Mouse (Mus musculus) forebrain, embryonic 12.5 days (tissue): Measurements from ENCODE around the gene Moxd1. TPM values are rescaled to one million over a fixed set of nuclear protein-coding genes. Genes with fewer than 3 reads are reported as not detected.
A peak's percentile ranks its signal among the peaks of the same experiment; 100 is the strongest.
"Not testable (repeated sequence)": the region's sequence is repeated elsewhere in the genome, so short reads cannot be mapped to it uniquely, and the experiment has no call there.

Source experiments
- ATAC-seq: fragments of 200-750 bp; cut with Nextera tagmentation; 2 replicates; pipeline ENCODE4 v1.8.0; 2017; ENCODE audit warnings: moderate TSS enrichment; ENCODE audit not compliant: low FRiP score
- H3K27ac ChIP-seq: fragments of 300-500 bp; sonication (generic); 2 replicates; pipeline ENCODE4 v1.5.1; 2016; ENCODE audit warnings: mild to moderate bottlenecking
- H3K27me3 ChIP-seq: fragments of 300-500 bp; sonication (generic); 2 replicates; pipeline ENCODE4 v1.6.1; 2016; ENCODE audit warnings: mild to moderate bottlenecking
- H3K36me3 ChIP-seq: fragments of 300-500 bp; sonication (generic); replicated peaks from 2 replicates; pipeline ENCODE4 v1.6.1; 2016; ENCODE audit warnings: mild to moderate bottlenecking
- H3K4me1 ChIP-seq: fragments of 300-500 bp; sonication (generic); 2 replicates; pipeline ENCODE4 v1.6.1; 2016
- H3K4me2 ChIP-seq: fragments of 300-500 bp; sonication (generic); 2 replicates; pipeline ENCODE4 v1.6.1; 2016; ENCODE audit warnings: mild to moderate bottlenecking, moderate library complexity
- H3K4me3 ChIP-seq: fragments of 300-500 bp; sonication (generic); replicated peaks from 2 replicates; pipeline ENCODE4 v1.5.1; 2016; ENCODE audit warnings: mild to moderate bottlenecking
- H3K9ac ChIP-seq: fragments of 300-500 bp; sonication (generic); 2 replicates; pipeline ENCODE4 v1.6.1; 2016; ENCODE audit warnings: mild to moderate bottlenecking
- H3K9me3 ChIP-seq: fragments of 300-500 bp; sonication (generic); 2 replicates; pipeline ENCODE4 v1.6.1; 2016
- WGBS: fragments of 180-500 bp; shearing (Covaris S2); methylation state at CpG from one replicate; pipeline ENCODE4 v1.1.7; 2016; 5-methylcytosine and 5-hydroxymethylcytosine counted together
- polyA plus RNA-seq: library from polyadenylated mRNA; unstranded; fragments of >200 nt; fragmentation: Nextera tagmentation; extraction: Ambion mirVana; gene quantifications from 2 replicates; pipeline ENCODE4 v1.2.1, GENCODE M21; 2016

Gene Moxd1
- polyA plus RNA-seq, 1 experiment from 2014 or later, result 3.2 TPM

DNA sequence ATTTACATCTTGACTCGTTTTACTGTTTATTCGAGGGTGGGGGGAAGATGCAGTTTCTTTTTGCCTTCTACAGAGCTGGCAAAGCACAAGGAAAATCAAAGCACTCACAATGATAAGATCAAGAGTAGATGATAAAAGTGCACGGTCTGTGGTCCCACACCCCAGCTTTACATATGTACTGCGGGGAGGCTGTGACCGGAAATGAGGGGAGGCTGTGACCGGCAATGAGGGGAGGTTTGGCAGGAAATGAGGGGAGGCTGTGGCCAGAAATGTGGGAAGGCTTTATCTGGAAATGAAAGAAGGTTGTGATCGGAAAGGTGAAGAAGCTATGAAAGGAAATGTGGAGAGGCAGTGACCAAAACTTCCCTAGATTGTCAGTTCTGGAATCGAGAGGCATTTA lies 68.3 kb downstream of the Moxd1 start:
- H3K4me3 ChIP-seq, result no peak overlapping the region
- no peak for ATAC-seq
- H3K9me3 ChIP-seq, result no peaks in the 10 kb centered on the region
- H3K27me3 ChIP-seq, result no peaks in the 10 kb centered on the region
- no peak overlapping the region for H3K9ac ChIP-seq
- H3K36me3 ChIP-seq, result no peaks in the 10 kb centered on the region
- no peaks in the 10 kb centered on the region for H3K4me1 ChIP-seq
- WGBS, result 91% methylated on average over 8 of the region's 8 CpGs
- no peak overlapping the region for H3K4me2 ChIP-seq
- no peak overlapping the region for H3K27ac ChIP-seq

DNA sequence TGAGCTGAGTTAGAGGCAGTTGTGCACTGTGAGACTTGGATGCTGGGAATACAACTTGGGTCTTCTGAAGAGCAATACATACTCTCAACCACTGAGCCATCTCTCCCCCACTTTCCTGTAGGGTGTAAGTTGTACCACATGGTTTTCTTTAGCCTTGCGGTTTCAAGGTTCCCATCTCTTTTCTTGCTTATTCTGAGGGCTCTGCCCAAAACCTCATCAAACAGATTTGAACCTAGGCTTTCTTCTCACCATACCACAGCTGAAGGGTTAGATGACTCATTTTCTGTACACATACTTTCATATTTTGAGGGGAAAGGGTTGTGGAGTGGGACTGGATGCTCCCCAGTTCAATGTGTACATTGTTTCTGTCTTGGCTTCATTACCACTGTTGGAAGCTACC lies 69.4 kb downstream of the Moxd1 start:
- H3K36me3 ChIP-seq, result no peaks in the 10 kb centered on the region
- no peak overlapping the region for H3K9ac ChIP-seq
- no peak overlapping the region for H3K4me3 ChIP-seq
- no peaks in the 10 kb centered on the region for H3K4me1 ChIP-seq
- no peak overlapping the region for H3K27ac ChIP-seq
- H3K9me3 ChIP-seq, result no peaks in the 10 kb centered on the region
- no peaks in the 10 kb centered on the region for H3K27me3 ChIP-seq
- WGBS, result 100% methylated on average over 1 of the region's 1 CpGs
- no peak for ATAC-seq
- H3K4me2 ChIP-seq, result no peak overlapping the region

DNA sequence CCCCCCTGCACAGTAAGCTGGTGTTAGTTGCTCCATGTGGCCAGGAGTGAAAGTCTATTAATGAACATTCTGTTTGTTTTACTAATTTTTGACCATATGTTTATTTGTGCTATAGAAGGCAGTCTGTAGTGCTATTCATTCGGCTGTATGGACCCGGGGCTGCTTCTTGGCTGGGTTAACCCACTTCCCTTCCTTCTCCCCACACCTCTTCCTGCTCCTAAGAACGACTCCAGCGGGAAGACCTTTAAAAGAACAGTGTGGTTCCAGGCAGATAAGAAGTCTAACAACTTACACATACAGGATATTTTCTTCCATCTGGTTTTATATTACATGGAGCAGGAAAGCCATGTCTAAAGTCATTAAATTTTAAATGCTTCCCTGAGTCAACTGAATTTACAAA lies 73.3 kb downstream of the Moxd1 start:
- H3K4me3 ChIP-seq, result no peak overlapping the region
- WGBS, result 72% methylated on average over 4 of the region's 4 CpGs

DNA sequence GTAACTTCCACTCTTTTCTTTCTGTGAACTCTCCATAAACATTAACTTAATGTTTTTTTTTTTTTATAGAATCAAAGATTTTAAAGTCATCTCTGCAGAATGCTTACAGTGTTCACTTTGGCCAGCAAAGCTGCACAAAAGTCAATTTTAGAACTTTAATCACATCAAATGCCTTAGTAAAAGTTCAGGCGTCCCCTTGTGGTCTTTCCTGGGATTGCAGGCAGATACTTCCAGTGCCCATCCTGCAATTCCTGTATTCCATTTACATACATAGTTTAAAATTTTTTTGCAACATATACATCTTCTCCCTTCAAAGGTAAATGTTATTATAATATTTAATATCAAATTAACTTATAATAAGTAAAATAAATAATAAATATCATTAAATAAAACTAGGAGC lies 74.5 kb downstream of the Moxd1 start:
- Histone ChIP-seq H3K27ac (no peak overlapping the region), H3K9me3 (no peaks in the 10 kb centered on the region), H3K4me2 (no peak overlapping the region), H3K9ac (no peak overlapping the region), H3K4me1 (no peaks in the 10 kb centered on the region), H3K4me3 (no peak overlapping the region), H3K36me3 (no peaks in the 10 kb centered on the region), H3K27me3 (no peaks in the 10 kb centered on the region)
- ATAC-seq, result no peak
- WGBS, result 0% methylated on average over 1 of the region's 1 CpGs

More for the DNA sequence above, 73.3 kb downstream of the Moxd1 start:
- no peaks in the 10 kb centered on the region for H3K4me1 ChIP-seq
- no peak overlapping the region for H3K27ac ChIP-seq
- ATAC-seq, result no peak
- H3K27me3 ChIP-seq, result no peaks in the 10 kb centered on the region
- no peaks in the 10 kb centered on the region for H3K9me3 ChIP-seq
- no peak overlapping the region for H3K9ac ChIP-seq
- H3K36me3 ChIP-seq, result no peaks in the 10 kb centered on the region
- H3K4me2 ChIP-seq, result no peak overlapping the region

DNA sequence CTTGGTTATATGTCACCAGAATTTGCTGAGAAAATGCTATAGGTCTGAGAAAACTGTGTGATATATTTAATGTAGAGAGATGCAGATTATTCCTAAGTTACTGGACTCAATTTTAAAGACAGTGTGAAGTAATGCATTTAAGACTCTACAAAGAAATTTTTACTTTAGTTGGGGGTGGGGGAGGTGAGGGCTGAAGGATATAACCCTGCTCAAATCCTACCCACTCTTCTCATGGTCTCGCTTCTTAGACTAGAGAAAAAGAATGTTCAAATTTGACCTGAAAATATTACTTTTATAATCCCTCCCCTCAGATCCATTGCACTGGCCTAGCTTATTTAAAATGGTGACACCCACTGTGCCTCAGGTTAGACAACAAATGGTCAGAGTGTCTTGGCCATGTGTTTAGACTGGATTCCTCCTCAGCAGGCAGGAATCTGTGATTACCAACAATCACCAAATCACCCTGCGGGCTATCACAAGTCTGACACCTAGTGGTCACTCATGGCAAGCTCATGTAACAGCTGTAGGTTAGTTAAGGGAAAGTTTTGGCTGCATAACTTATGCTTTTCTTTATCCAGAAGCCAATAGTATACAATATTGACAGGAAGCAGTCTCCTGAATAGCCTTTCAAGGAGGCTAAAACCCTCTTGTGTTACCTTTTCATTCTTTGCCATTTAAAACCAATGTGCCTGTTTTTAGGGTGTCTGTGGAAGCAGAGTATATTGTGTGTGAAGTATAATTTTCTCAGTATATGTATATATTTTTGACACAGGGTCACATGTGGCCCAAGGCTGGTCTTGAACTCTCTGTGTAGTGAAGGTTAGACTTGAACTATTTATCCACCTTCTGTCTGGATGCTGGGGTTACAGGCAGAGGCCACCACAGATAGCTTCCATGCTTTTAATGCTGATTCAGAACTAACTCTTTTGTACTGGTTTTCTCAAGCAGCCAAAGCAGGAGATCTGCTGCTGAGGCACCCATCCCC lies 75.2 kb downstream of the Moxd1 start:
- H3K4me3 ChIP-seq, result no peak overlapping the region
- H3K4me2 ChIP-seq, result no peak overlapping the region
- no peaks in the 10 kb centered on the region for H3K9me3 ChIP-seq
- WGBS, result 40% methylated on average over 2 of the region's 2 CpGs
- H3K4me1 ChIP-seq, result no peaks in the 10 kb centered on the region
- H3K27ac ChIP-seq, result no peak overlapping the region
- H3K9ac ChIP-seq, result no peak overlapping the region
- ATAC-seq, result peak; percentile 77
- no peaks in the 10 kb centered on the region for H3K27me3 ChIP-seq
- no peaks in the 10 kb centered on the region for H3K36me3 ChIP-seq

DNA sequence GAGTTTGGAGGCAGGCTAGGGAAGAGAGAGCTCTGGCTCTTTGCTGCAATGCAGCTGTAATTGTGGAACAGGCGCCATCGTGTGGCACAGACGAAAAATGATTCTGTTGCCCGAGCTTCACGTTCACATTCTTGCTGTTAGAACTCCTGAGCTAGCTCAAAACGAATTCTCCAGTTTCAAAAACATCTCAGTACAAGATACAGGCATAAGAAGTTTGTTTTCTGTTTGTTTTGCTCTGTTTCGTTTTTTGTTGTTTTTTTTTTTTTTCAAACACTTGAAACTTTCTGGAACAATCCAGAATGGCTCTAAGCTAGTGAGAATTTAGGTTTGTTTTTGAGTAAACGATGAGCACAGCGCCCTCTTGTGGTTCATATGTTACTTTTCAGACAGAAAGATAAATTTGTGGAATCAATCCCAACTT lies 88.9 kb downstream of the Moxd1 start:
- H3K9me3 ChIP-seq, result no peaks in the 10 kb centered on the region
- H3K4me2 ChIP-seq, result no peak overlapping the region
- no peaks in the 10 kb centered on the region for H3K4me1 ChIP-seq
- no peak overlapping the region for H3K27ac ChIP-seq
- under 1% methylated on average over 9 of the region's 9 CpGs for WGBS
- H3K4me3 ChIP-seq, result no peak overlapping the region
- no peak for ATAC-seq
- no peaks in the 10 kb centered on the region for H3K36me3 ChIP-seq
- H3K27me3 ChIP-seq, result no peaks in the 10 kb centered on the region
- H3K9ac ChIP-seq, result no peak overlapping the region

DNA sequence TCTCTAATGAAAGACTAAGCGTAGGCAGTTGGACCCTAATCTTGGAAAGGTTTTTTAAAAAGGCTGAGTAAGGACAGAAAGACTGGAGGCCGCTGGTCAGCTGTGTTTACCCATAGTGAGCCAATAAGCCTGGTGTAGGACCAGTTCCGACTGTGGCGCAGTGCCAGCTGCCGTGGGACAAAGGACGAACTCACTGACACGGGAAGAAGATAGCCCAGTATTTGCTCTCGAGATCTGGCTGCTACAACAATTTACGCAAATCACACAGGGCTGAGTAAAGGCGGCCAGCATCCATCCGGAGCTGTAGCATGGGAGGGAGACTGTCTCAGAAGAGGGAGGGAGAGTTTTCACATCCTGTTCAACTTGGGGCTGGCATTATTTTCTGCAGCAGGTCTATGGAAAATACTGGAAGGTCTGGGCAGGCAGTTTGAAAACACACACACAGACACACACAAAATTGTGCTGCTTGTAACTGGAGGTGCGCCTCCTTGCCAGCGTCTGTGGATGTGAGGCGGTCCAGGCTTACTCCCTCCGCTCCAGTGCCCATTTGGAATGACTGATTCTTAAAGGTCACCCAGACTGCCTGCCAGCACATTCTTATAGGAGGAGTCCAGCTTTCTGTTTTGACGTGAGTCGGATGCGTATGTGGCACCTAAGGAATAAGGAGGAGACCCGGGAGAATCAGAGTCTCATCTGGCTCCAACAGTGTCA lies 94.0 kb downstream of the Moxd1 start:
- Histone ChIP-seq H3K36me3 (no peaks in the 10 kb centered on the region), H3K4me3 (no peak overlapping the region), H3K4me2 (no peak overlapping the region), H3K4me1 (no peaks in the 10 kb centered on the region), H3K27me3 (no peaks in the 10 kb centered on the region), H3K27ac (no peak overlapping the region), H3K9me3 (no peaks in the 10 kb centered on the region), H3K9ac (no peak overlapping the region)
- 61% methylated on average over 19 of the region's 19 CpGs for WGBS
- ATAC-seq, result peak; percentile 36; the same call in 1 of the 2 replicates

DNA sequence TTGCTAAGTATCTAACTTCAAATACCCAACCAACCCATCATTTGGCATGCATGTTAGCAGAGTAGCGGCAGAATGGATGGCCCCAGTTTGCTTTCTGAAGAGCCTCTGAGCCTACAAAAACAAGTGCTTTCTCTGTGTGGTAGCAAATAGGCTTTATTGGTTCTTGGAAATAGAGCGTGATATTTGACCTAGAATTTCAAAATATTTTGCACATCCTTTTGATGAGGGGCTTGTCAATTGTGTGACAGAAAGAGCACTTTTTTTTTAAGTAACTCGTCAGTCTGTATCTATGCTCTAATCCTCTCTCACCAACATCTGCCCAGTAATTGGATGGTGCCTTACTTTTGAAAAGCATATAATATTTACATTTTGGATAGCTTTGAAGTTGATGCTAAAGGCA lies 97.0 kb downstream of the Moxd1 start:
- Histone ChIP-seq H3K4me1 (no peaks in the 10 kb centered on the region), H3K36me3 (no peaks in the 10 kb centered on the region), H3K4me2 (no peak overlapping the region), H3K9ac (no peak overlapping the region), H3K9me3 (no peaks in the 10 kb centered on the region), H3K4me3 (no peak overlapping the region), H3K27ac (no peak overlapping the region), H3K27me3 (no peaks in the 10 kb centered on the region)
- 82% methylated on average over 3 of the region's 3 CpGs for WGBS
- no peak for ATAC-seq

DNA sequence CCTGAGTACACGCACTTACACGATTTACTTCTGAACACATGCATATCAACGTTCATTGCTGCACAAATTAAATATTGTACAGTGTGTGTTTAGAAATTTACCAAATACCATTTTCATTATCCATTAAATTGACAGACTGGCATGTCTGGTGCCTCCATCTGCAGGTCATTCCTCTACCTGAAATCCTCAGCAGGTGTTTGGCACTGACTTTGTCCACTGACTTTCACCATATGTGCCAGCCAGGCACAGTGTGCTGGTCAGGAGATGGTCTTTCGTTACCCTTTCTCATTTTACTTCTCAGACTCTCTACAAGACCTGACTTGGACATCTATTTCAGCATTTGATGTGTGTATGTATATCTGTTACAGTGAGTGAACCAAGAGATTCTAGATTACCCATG lies 99.7 kb downstream of the Moxd1 start:
- Histone ChIP-seq H3K9me3 (no peaks in the 10 kb centered on the region), H3K27ac (no peak overlapping the region), H3K27me3 (no peaks in the 10 kb centered on the region), H3K4me1 (no peaks in the 10 kb centered on the region), H3K4me2 (no peak overlapping the region), H3K9ac (no peak overlapping the region), H3K36me3 (no peaks in the 10 kb centered on the region), H3K4me3 (no peak overlapping the region)
- ATAC-seq, result no peak
- 98% methylated on average over 4 of the region's 4 CpGs for WGBS

DNA sequence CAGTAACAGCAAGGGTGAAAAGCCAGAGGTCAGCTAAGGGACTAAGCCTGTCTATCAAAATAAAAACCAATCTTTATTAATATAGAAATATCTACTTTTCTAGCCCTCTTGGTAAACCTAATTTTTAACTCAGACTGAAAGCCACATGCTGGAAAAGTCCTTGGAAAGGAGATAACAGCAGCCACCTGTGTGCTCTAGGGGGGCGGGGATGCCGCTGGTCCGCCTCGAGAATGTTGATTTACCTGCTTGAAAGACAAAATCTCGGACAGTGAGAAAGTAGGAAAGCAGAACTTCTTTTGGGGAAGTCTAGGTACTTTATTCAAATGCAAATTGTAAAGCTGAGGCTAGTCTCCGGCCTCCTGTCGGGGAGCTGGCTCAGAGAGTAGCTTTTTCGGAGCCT lies 103.9 kb downstream of the Moxd1 start:
- WGBS, result 31% methylated on average over 8 of the region's 8 CpGs
- not testable (repeated sequence) for ATAC-seq, H3K4me1 ChIP-seq, H3K36me3 ChIP-seq, H3K9me3 ChIP-seq, H3K27me3 ChIP-seq, H3K9ac ChIP-seq, H3K4me2 ChIP-seq, H3K4me3 ChIP-seq, H3K27ac ChIP-seq

DNA sequence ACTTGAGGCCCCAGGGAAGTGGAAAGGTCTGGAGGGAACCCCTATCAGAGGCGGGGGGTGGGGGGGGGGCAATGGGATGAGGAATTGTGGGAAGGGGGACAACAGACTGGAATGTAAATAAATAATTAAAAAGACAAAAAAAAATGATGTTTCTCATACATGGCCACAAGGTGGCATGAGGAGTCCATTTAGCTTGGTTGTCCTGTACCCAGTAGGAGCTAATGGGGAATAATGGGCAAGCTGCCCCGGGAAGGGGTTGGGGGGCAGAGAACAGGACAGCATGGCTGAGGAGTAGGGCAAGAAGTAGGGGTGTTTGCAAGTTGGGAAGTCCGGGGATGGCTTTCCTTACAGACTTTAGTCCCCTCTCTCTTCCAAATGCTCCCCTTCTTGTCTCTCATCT lies 109.5 kb downstream of the Moxd1 start:
- 60% methylated on average over 3 of the region's 3 CpGs for WGBS
- no peak for ATAC-seq
- Histone ChIP-seq H3K9me3 (no peaks in the 10 kb centered on the region), H3K4me2 (no peak overlapping the region), H3K36me3 (no peaks in the 10 kb centered on the region), H3K9ac (no peak overlapping the region), H3K4me3 (no peak overlapping the region), H3K4me1 (no peaks in the 10 kb centered on the region), H3K27me3 (no peaks in the 10 kb centered on the region), H3K27ac (no peak overlapping the region)

DNA sequence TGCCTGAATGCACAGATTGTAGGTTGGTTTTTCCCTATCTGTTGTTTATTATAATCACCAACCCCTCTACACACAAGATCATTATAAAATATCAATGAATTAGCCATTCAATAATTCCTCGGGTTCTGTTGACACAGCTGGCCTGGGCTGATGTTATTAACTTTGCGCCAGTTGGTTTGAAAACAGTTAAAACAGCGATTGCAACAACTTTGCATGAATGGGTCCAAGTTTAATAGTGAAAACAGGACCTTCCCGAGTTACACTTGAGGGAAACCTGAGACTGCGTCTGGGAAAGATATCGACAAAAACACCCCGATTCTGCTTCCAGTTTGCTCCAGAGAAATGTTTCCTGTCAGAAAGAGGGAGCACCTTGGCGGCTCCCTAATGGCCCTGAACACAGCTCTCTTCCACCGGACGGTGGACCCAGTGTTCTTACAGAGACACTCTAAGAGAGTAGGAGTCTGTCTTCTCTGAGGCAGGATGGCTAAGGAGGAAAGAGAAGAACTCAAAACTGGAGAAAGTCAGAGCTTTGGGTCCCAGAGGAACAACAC lies 116.4 kb downstream of the Moxd1 start:
- Histone ChIP-seq H3K4me1 (peaks cover 6% of the 10 kb centered on the region; the same call in 1 of the 2 replicates), H3K27ac (no peak overlapping the region), H3K4me2 (no peak overlapping the region), H3K4me3 (no peak overlapping the region), H3K36me3 (no peaks in the 10 kb centered on the region), H3K9me3 (no peaks in the 10 kb centered on the region), H3K27me3 (no peaks in the 10 kb centered on the region), H3K9ac (no peak overlapping the region)
- ATAC-seq, result no peak
- WGBS, result 89% methylated on average over 10 of the region's 10 CpGs
